8 mouse cellular contexts compared by ENCODE assay signal in genomic region chr15:81042276-81042931, GRCm38 (mm10).
DNase-seq lines count a peak whose midpoint lies in the region; ATAC-seq and TF ChIP-seq lines count a peak whose summit lies in the region.

No protein-coding gene starts in this region.

- 67% methylated on average over 13 of the region's 13 CpGs for WGBS in hindbrain, postnatal 0 days
- WGBS in liver, embryonic 14.5 days (ENCODE audit: insufficient replicate concordance), result 45% methylated on average over 13 of the region's 13 CpGs

- TF ChIP-seq EP300 in liver, embryonic 14.5 days (IDR thresholded peaks at IDR 0.05; ENCODE audit: low read depth), result no peak

- ATAC-seq in hindbrain, postnatal 0 days, result no peak
- ATAC-seq in liver, embryonic 14.5 days (ENCODE audit: insufficient read depth), result no peak

- DNase-seq in layer of hippocampus, adult 2 months (ENCODE audit: low spot score in 2 of 2), result no peak
- DNase-seq in layer of hippocampus, postnatal 36 days, result no peak
- peak; percentile 72 for DNase-seq in T-cell, adult 2 months (ENCODE audit: low spot score)
- peak; percentile 36 for DNase-seq in hindbrain, postnatal 0 days (ENCODE audit: low spot score)
- no peak for DNase-seq in liver, embryonic 14.5 days (ENCODE audit: low read depth in 3 of 3, low spot score in 3 of 3)
- peak; percentile 57 to 59 for DNase-seq in thymus, postnatal 36 days
- no peak for DNase-seq in cerebellum, adult 9-10 months
- DNase-seq in heart, adult 11 months, result no peak

- peaks cover 7% of the 10 kb centered on the region; the same call in 1 of the 2 replicates for H3K36me3 ChIP-seq in hindbrain, postnatal 0 days (ENCODE audit: insufficient read depth, low read length)
- H3K36me3 ChIP-seq in liver, embryonic 14.5 days (replicated peaks; ENCODE audit: control insufficient read depth, insufficient read depth, low read depth), result no peaks in the 10 kb centered on the region

- H3K27me3 ChIP-seq in hindbrain, postnatal 0 days (ENCODE audit: insufficient read depth, low read length), result no peaks in the 10 kb centered on the region
- no peaks in the 10 kb centered on the region; the same call in 1 of the 2 replicates for H3K27me3 ChIP-seq in liver, embryonic 14.5 days (ENCODE audit: control insufficient read depth, insufficient read depth, low read length)

- no peaks in the 10 kb centered on the region for H3K9me3 ChIP-seq in hindbrain, postnatal 0 days (ENCODE audit: low read length)
- no peaks in the 10 kb centered on the region for H3K9me3 ChIP-seq in liver, embryonic 14.5 days (ENCODE audit: control insufficient read depth, low read length)

- peak overlapping the region; percentile 62 for H3K27ac ChIP-seq in layer of hippocampus, adult 2 months
- H3K27ac ChIP-seq in hindbrain, postnatal 0 days, result no peak overlapping the region
- H3K27ac ChIP-seq in liver, embryonic 14.5 days, result no peak overlapping the region

- H3K4me1 ChIP-seq in hindbrain, postnatal 0 days (ENCODE audit: insufficient read depth, low read length), result no peaks in the 10 kb centered on the region
- H3K4me1 ChIP-seq in liver, embryonic 14.5 days (replicated peaks; ENCODE audit: control insufficient read depth in 2 of 2, insufficient read depth in 2 of 2, low read length in 1 of 2), result peaks cover 0 to 3% of the 10 kb centered on the region in 2 experiments; a peak in 3 of 4 replicates

- peak; percentile 68 for TF ChIP-seq CTCF in layer of hippocampus, adult 2 months (conservative IDR thresholded peaks at IDR 0.05)
- peak; percentile 46 for TF ChIP-seq CTCF in hindbrain, postnatal 0 days (IDR thresholded peaks at IDR 0.05; ENCODE audit: low read depth)
- TF ChIP-seq CTCF in liver, embryonic 14.5 days (IDR thresholded peaks at IDR 0.05; ENCODE audit: low read depth), result peak; percentile 64

- H3K4me3 ChIP-seq in layer of hippocampus, adult 2 months, result no peak overlapping the region
- H3K4me3 ChIP-seq in hindbrain, postnatal 0 days (ENCODE audit: low read length), result no peak overlapping the region
- H3K4me3 ChIP-seq in liver, embryonic 14.5 days (ENCODE audit: insufficient read depth in 1 of 2, low read depth in 2 of 2, low read length in 2 of 2), result no peak overlapping the region

- no peak overlapping the region for H3K4me2 ChIP-seq in hindbrain, postnatal 0 days (ENCODE audit: low read depth, low read length)
- H3K4me2 ChIP-seq in liver, embryonic 14.5 days (ENCODE audit: low read depth), result no peak overlapping the region

- H3K9ac ChIP-seq in hindbrain, postnatal 0 days (replicated peaks; ENCODE audit: low read length), result no peak overlapping the region
- H3K9ac ChIP-seq in liver, embryonic 14.5 days (replicated peaks), result no peak overlapping the region

Comparison
In these comparisons a context has a peak if more than half of its experiments do, and no peak if none do; other contexts are left out.
1. DNase-seq: peak in T-cell, adult 2 months (single experiment), hindbrain, postnatal 0 days (single experiment) and thymus, postnatal 36 days (2 of 2); none in layer of hippocampus, adult 2 months (0 of 2), layer of hippocampus, postnatal 36 days (0 of 2), liver, embryonic 14.5 days (0 of 3), cerebellum, adult 9-10 months (single experiment) and heart, adult 11 months (single experiment).
2. Peak in every context shown above with its lines, with median percentiles within 50 percentile points of each other: CTCF ChIP-seq.